Mouse (Mus musculus) heart, embryonic 10.5 days (tissue): Measurements from ENCODE around the gene Scgb2b26. TPM values are rescaled to one million over a fixed set of nuclear protein-coding genes. Genes with fewer than 3 reads are reported as not detected.
"Not testable (repeated sequence)": the region's sequence is repeated elsewhere in the genome, so short reads cannot be mapped to it uniquely, and the experiment has no call there.

ENCODE experiments used
- DNase-seq: peaks from one replicate; pipeline ENCODE4 v3.0.0-alpha.2; 2017; ENCODE audit warnings: low spot score
- H3K27ac ChIP-seq: fragments of 300-500 bp; sonication (generic); 2 replicates; pipeline ENCODE4 v1.5.1; 2016; ENCODE audit warnings: mild to moderate bottlenecking
- H3K27me3 ChIP-seq: fragments of 300-500 bp; sonication (generic); 2 replicates; pipeline ENCODE4 v1.6.1; 2016; ENCODE audit warnings: mild to moderate bottlenecking; ENCODE audit not compliant: poor library complexity, insufficient read depth, severe bottlenecking
- H3K36me3 ChIP-seq: fragments of 300-500 bp; sonication (generic); 2 replicates; pipeline ENCODE4 v1.6.1; 2016; ENCODE audit warnings: mild to moderate bottlenecking, moderate library complexity
- H3K4me1 ChIP-seq: fragments of 300-500 bp; sonication (generic); 2 replicates; pipeline ENCODE4 v1.6.1; 2016; ENCODE audit warnings: mild to moderate bottlenecking
- H3K4me3 ChIP-seq: fragments of 300-500 bp; sonication (generic); 2 replicates; pipeline ENCODE4 v1.5.1; 2016; ENCODE audit warnings: mild to moderate bottlenecking, moderate library complexity
- H3K9me3 ChIP-seq: fragments of 300-500 bp; sonication (generic); 2 replicates; pipeline ENCODE4 v1.6.1; 2016; ENCODE audit warnings: mild to moderate bottlenecking, moderate library complexity
- WGBS: fragments of 180-500 bp; shearing (Covaris S2); methylation state at CpG from one replicate; pipeline ENCODE4 v1.1.7; 2016; 5-methylcytosine and 5-hydroxymethylcytosine counted together
- polyA plus RNA-seq: library from polyadenylated mRNA; unstranded; fragments of >200 nt; fragmentation: Nextera tagmentation; extraction: Ambion mirVana; gene quantifications from 2 replicates; pipeline ENCODE4 v1.2.1, GENCODE M21; 2016

Scgb2b26 gene
- polyA plus RNA-seq = not detected in 2 replicates

DNA sequence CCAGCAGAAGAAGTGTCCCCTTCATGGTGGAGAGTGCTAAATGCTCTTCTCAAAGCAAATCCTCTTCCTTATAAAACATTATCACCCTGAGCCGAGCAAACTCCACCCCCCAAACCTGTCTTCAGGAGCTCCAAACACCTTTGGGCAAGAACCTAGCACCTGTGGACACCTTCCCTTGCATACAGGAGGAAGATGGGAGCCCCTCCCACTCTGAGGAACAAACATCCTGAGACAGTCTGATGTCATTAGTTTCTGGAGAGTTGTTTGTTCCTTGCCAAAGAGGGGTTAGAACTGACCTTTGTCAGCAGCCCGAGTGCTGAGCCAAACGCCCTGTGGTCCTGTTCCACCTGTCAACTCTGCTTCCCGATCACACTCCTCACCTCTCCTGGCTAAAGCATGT, at the start of gene Scgb2b26:
Scgb2b26 (minus strand) TSS at position 101 of the 400 bp plus-strand sequence.
- DNase-seq = no peak
- Histone ChIP-seq H3K4me3 (no peak within 1 kb of the TSS), H3K4me1 (no peaks in the 10 kb centered on the region), H3K27me3 (no peaks in the 10 kb centered on the region), H3K36me3 (no peaks in the 10 kb centered on the region), H3K9me3 (peaks cover 46% of the 10 kb centered on the region), H3K27ac (no peak within 1 kb of the TSS)
- 75% methylated on average over 4 of the region's 4 CpGs for WGBS

DNA sequence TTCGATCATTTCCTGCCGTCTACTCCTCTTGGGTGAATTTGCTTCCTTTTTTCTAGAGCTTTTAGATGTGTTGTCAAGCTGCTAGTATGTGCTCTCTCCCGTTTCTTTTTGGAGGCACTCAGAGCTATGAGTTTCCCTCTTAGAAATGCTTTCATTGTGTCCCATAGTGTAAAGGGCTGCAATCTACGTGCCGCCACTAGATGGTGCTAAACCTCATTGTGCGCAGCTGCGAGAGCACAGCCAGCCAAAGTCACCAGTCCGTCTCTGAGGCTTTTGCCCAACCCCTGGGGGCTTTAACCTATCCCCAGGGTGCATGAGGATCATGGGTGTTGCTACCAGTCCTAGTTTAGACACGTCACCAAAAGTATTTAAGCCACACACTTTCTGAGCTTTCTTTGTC, 37.4 kb upstream of the Scgb2b26 start:
- not testable (repeated sequence) for H3K27ac ChIP-seq, H3K4me3 ChIP-seq, DNase-seq, H3K9me3 ChIP-seq, H3K27me3 ChIP-seq, H3K4me1 ChIP-seq, H3K36me3 ChIP-seq
- WGBS = 23% methylated on average over 8 of the region's 9 CpGs

- no peak for DNase-seq
- Histone ChIP-seq H3K9me3 (peaks cover 34% of the 10 kb centered on the region; the same call in 1 of the 2 replicates), H3K27ac (no peak overlapping the region), H3K4me3 (no peak overlapping the region), H3K4me1 (no peaks in the 10 kb centered on the region), H3K27me3 (no peaks in the 10 kb centered on the region), H3K36me3 (no peaks in the 10 kb centered on the region)
These were observed 41.9 kb downstream of the Scgb2b26 start for GRCm38 (mm10) chr7:33902982-33903381.

DNA sequence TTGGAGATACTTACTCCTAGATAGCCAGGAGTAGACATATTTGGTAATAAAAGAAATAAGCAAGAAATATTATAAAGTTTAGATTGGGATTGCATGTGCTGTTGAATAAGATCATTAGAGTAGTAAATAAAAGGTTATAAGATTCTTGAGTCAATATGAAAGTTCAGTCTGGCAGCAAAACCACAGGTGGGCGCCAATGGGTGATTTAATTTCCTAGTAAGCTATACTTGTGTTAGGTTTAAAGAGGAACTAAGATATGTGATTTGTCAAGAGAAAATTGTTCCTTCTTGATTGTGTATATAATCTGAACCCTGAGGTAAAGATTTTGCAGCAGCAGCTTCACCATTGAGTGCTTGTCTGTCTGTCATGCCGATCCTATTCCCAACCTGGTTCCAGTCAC, 44.0 kb downstream of the Scgb2b26 start:
- Histone ChIP-seq H3K27me3 (no peaks in the 10 kb centered on the region), H3K27ac (no peak overlapping the region), H3K4me1 (no peaks in the 10 kb centered on the region), H3K4me3 (no peak overlapping the region), H3K9me3 (peaks cover 41% of the 10 kb centered on the region; the same call in 1 of the 2 replicates), H3K36me3 (no peaks in the 10 kb centered on the region)
- WGBS = 73% methylated on average over 2 of the region's 2 CpGs
- no peak for DNase-seq

DNA sequence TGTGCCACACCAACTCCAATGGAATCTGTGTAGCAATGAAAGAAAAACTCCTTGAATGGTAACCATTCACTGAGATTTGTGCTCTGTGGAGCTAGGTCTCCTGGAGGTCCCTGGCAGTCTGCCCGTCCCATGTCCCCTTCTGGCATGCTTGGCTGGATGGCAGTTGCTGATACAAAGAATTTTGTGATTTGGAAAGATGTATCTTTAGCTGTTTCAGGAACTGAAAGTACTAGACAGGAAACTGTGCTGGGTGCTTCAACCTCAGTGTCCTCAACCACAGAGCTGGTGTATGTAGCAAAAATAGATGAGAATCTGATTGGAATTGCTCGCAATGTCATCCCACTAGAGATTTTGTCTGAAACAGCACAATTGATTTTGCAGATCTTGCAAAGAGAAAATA, 44.8 kb downstream of the Scgb2b26 start:
- no peaks in the 10 kb centered on the region for H3K36me3 ChIP-seq
- H3K4me3 ChIP-seq = no peak overlapping the region
- H3K9me3 ChIP-seq = peaks cover 45% of the 10 kb centered on the region
- no peak for DNase-seq
- H3K27me3 ChIP-seq = no peaks in the 10 kb centered on the region
- no peak overlapping the region for H3K27ac ChIP-seq
- 55% methylated on average over 2 of the region's 2 CpGs for WGBS
- no peaks in the 10 kb centered on the region for H3K4me1 ChIP-seq

Other genes starting within 250 kb of the Scgb2b26 start
- not detected in 2 replicates for gene Scgb2b24, start 205.7 kb downstream of the Scgb2b26 start, polyA plus RNA-seq
- gene Scgb1b24, start 201.2 kb downstream of the Scgb2b26 start, polyA plus RNA-seq = not detected in 2 replicates
- gene Scgb2b27, start 68.9 kb upstream of the Scgb2b26 start, polyA plus RNA-seq = not detected in 2 replicates
- not detected in 2 replicates for gene Scgb1b27, start 76.4 kb upstream of the Scgb2b26 start, polyA plus RNA-seq
- gene Scgb1b30, start 150.4 kb upstream of the Scgb2b26 start, polyA plus RNA-seq = not detected in 2 replicates
- gene Wtip, start 188.2 kb upstream of the Scgb2b26 start, polyA plus RNA-seq = 4.7 and 6.6 TPM in 2 replicates
- gene Uba2, start 224.6 kb upstream of the Scgb2b26 start, polyA plus RNA-seq = 154 and 197 TPM in 2 replicates